Mouse (Mus musculus) neural tube, embryonic 11.5 days (tissue): ENCODE results near the gene Armcx5. TPM values are rescaled to one million over a fixed set of nuclear protein-coding genes. Genes with fewer than 3 reads are reported as not detected.

Experiments
- ATAC-seq: fragments of 200-750 bp; cut with Nextera tagmentation; 2 replicates; pipeline ENCODE4 v1.8.0; 2017; ENCODE audit warnings: moderate number of reproducible peaks, mild to moderate bottlenecking, moderate TSS enrichment, moderate library complexity; ENCODE audit not compliant: insufficient read depth, low FRiP score, low TSS enrichment
- DNase-seq: peaks from one replicate; pipeline ENCODE4 v3.0.0-alpha.2; 2015; ENCODE audit warnings: low spot score
- H3K27ac ChIP-seq: fragments of 300-500 bp; sonication (generic); 2 replicates; pipeline ENCODE4 v1.5.1; 2014; ENCODE audit warnings: low read depth, mild to moderate bottlenecking, low read length
- H3K27me3 ChIP-seq: fragments of 300-500 bp; sonication (generic); 2 replicates; pipeline ENCODE4 v1.6.1; 2014; ENCODE audit warnings: mild to moderate bottlenecking, low read length, mixed read lengths; ENCODE audit not compliant: control insufficient read depth, insufficient read depth
- H3K36me3 ChIP-seq: fragments of 300-500 bp; sonication (generic); 2 replicates; pipeline ENCODE4 v1.6.1; 2014; ENCODE audit warnings: mild to moderate bottlenecking, low read length, moderate library complexity, mixed read lengths; ENCODE audit not compliant: control insufficient read depth, insufficient read depth
- H3K4me1 ChIP-seq: fragments of 300-500 bp; sonication (generic); 2 replicates; pipeline ENCODE4 v1.6.1; 2014; ENCODE audit warnings: low read length, mixed read lengths; ENCODE audit not compliant: control insufficient read depth, insufficient read depth
- H3K4me2 ChIP-seq: fragments of 300-500 bp; sonication (generic); 2 replicates; pipeline ENCODE4 v1.6.1; 2014; ENCODE audit warnings: low read depth, mild to moderate bottlenecking, moderate library complexity
- H3K4me3 ChIP-seq: fragments of 300-500 bp; sonication (generic); 2 replicates; pipeline ENCODE4 v1.5.1; 2014; ENCODE audit warnings: low read depth, low read length
- H3K9ac ChIP-seq: fragments of 300-500 bp; sonication (generic); 2 replicates; pipeline ENCODE4 v1.6.1; 2014; ENCODE audit warnings: mild to moderate bottlenecking, low read length
- H3K9me3 ChIP-seq: fragments of 300-500 bp; sonication (generic); 2 replicates; pipeline ENCODE4 v1.6.1; 2016; ENCODE audit warnings: low read length; ENCODE audit not compliant: control insufficient read depth
- WGBS: fragments of 180-500 bp; shearing (Covaris S2); extraction: QIAGEN DNeasy Blood & Tissue Kit; methylation state at CpG from one replicate; pipeline ENCODE4 v1.1.7; 2014; 5-methylcytosine and 5-hydroxymethylcytosine counted together
- polyA plus RNA-seq: library from polyadenylated mRNA; unstranded; fragments of >200 nt; fragmentation: Nextera tagmentation; extraction: Ambion mirVana; gene quantifications from 2 replicates; pipeline ENCODE4 v1.2.1, GENCODE M21; 2014

Armcx5 gene
- polyA plus RNA-seq = 9.6 TPM in 2 replicates

GRCm38 (mm10) chrX:135742304-135743055 lies at the start of gene Armcx5, which contains the start of gene Gprasp1:
Gene Armcx5, plus strand, starts transcription at chrX:135742733.
Gene Gprasp1, plus strand, starts transcription at chrX:135742733.
- Histone ChIP-seq H3K4me1 (no peaks in the 10 kb centered on the region), H3K27ac (no peak within 1 kb of the TSS), H3K4me2 (peak within 1 kb of the TSS; percentile 38), H3K9me3 (no peaks in the 10 kb centered on the region), H3K9ac (peak within 1 kb of the TSS; percentile 57), H3K27me3 (no peaks in the 10 kb centered on the region), H3K36me3 (no peaks in the 10 kb centered on the region), H3K4me3 (peak within 1 kb of the TSS; percentile 51)
- WGBS = 19% methylated on average over 48 of the region's 48 CpGs
- DNase-seq (peak; percentile 86), ATAC-seq (peak; percentile 99)

DNA sequence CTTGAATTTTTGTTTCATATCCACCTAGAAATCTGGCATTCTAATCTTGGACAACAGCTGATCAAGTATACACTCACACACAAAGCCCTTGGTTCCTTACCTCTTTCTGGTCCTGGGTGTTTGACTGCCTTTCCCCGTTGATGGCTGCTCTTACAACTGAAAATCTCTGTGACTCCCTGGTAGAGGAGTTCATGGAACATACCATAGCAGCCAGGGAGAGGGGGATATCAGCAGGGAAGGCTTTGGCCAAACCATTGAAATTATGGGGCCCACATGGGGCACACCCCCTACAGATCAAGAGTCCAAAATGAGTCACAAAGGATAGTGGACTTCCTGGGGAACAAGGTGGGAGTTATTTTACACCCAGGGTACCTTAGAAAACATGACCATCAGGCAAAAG lies 48.9 kb upstream of the Armcx5 start, which contains the start of gene Tcp11x2:
TSS of gene Tcp11x2 (minus strand) at position 158 of the 400 bp plus-strand sequence.
- Histone ChIP-seq H3K4me2 (no peak within 1 kb of the TSS), H3K9ac (no peak within 1 kb of the TSS), H3K9me3 (no peaks in the 10 kb centered on the region), H3K4me3 (no peak within 1 kb of the TSS), H3K27me3 (no peaks in the 10 kb centered on the region), H3K36me3 (no peaks in the 10 kb centered on the region), H3K27ac (no peak within 1 kb of the TSS), H3K4me1 (no peaks in the 10 kb centered on the region)
- DNase-seq = no peak
- 74% methylated on average over 1 of the region's 1 CpGs for WGBS
- ATAC-seq = no peak

DNA sequence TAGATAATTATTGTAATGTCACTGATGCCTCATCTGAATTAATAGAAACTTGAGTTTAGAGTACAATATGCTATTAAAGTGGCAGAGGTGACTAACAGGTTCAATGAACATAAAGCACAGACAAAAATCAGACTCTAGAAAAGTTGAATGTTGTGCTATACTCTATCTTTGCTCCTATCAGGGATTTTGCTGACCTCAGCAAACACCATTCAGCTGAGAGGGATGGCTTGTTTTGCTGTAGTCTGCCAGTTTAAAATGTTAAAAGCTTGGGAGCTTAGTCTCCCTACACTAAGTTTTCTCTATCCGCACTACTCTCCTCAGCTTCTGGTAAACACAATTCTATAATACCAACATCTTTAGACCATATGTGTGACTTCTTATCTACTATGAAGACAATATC lies 39.4 kb upstream of the Armcx5 start:
- no peak for DNase-seq
- Histone ChIP-seq H3K27me3 (no peaks in the 10 kb centered on the region), H3K4me1 (no peaks in the 10 kb centered on the region), H3K9me3 (no peaks in the 10 kb centered on the region), H3K4me2 (no peak overlapping the region), H3K4me3 (no peak overlapping the region), H3K9ac (no peak overlapping the region), H3K27ac (no peak overlapping the region), H3K36me3 (no peaks in the 10 kb centered on the region)
- 81% methylated on average over 1 of the region's 1 CpGs for WGBS
- ATAC-seq = no peak

DNA sequence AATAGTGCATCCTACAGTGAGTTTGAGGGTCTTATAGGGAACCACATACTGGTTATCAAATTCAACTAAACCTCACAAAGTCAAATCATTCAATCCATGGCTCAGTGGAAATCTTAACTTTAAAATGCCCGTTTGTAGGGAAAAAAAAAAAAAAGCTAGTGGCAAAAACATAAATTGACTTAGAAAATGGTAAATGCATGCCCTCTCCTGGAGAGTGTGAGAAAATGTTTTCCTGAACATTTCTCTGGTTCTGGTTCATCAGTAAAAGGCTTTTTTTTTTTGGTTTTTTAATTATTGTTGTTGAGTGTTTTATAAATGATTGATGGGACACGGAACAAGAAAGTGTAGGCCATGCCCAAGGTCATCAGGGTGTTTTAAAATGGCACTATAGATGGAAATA lies 38.2 kb upstream of the Armcx5 start:
- no peaks in the 10 kb centered on the region for H3K4me1 ChIP-seq
- no peak overlapping the region for H3K9ac ChIP-seq
- H3K9me3 ChIP-seq = no peaks in the 10 kb centered on the region
- no peak overlapping the region for H3K27ac ChIP-seq
- ATAC-seq = no peak
- no peaks in the 10 kb centered on the region for H3K36me3 ChIP-seq
- 53% methylated on average over 2 of the region's 2 CpGs for WGBS
- H3K4me3 ChIP-seq = no peak overlapping the region
- no peaks in the 10 kb centered on the region for H3K27me3 ChIP-seq
- H3K4me2 ChIP-seq = no peak overlapping the region
- no peak for DNase-seq

- H3K36me3 ChIP-seq = no peaks in the 10 kb centered on the region
- H3K4me2 ChIP-seq = no peak overlapping the region
- no peak overlapping the region for H3K4me3 ChIP-seq
- ATAC-seq (no peak), DNase-seq (no peak)
- no peak overlapping the region for H3K9ac ChIP-seq
- H3K4me1 ChIP-seq = no peaks in the 10 kb centered on the region
- no peaks in the 10 kb centered on the region for H3K27me3 ChIP-seq
- H3K9me3 ChIP-seq = no peaks in the 10 kb centered on the region
- no peak overlapping the region for H3K27ac ChIP-seq
- WGBS = 93% methylated on average over 2 of the region's 2 CpGs
Measured at GRCm38 (mm10) chrX:135712845-135713244, 29.7 kb upstream of the Armcx5 start.

- H3K27ac ChIP-seq = no peak within 1 kb of the TSS
- WGBS = 87% methylated on average over 10 of the region's 10 CpGs
- no peak within 1 kb of the TSS for H3K4me3 ChIP-seq
- no peaks in the 10 kb centered on the region for H3K9me3 ChIP-seq
- no peaks in the 10 kb centered on the region for H3K27me3 ChIP-seq
- H3K9ac ChIP-seq = no peak within 1 kb of the TSS
- no peaks in the 10 kb centered on the region for H3K4me1 ChIP-seq
- no peak within 1 kb of the TSS for H3K4me2 ChIP-seq
- no peak for ATAC-seq
- H3K36me3 ChIP-seq = no peaks in the 10 kb centered on the region
- DNase-seq = no peak
Measured at GRCm38 (mm10) chrX:135725161-135725560, 17.4 kb upstream of the Armcx5 start, which contains the start of gene Tmsb15a. Gene Tmsb15a, minus strand, starts transcription at chrX:135725261.

DNA sequence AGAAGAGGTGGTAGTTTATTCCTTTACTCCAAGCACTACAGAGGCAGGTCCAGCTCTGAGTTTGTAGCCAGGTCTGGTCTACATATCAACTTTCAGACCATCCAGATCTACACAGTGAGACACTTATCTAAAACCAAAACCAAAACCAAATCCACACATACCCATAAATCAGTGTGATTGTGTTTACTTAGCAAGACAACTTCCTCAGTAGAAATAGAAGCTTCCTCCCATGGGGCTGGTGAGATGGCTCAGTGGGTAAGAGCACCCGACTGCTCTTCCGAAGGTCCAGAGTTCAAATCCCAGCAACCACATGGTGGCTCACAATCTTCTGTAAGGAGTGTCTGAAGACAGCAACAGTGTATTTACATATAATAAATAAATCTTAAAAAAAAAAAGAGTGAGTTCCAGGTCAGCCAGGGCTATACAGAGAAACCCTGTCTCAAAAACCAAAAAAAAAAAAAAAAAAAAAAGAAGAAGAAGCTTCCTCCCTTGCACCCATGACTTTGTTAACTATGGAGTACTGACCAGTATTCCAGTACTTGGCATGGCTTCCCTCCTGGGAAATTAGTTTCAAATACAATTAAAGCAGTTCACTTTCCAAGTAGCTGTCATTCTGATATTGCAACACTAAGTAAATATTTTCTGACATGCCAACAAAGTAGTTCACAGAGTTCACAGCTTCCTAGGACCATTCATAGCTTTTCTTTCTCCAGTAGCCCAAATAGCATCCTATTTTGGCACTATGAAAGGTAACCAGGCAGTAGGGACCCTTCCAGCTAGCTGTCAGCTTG lies 3.6 kb upstream of the Armcx5 start:
- no peak overlapping the region for H3K27ac ChIP-seq
- no peak overlapping the region for H3K4me3 ChIP-seq
- no peak overlapping the region for H3K9ac ChIP-seq
- ATAC-seq (no peak), DNase-seq (no peak)
- no peaks in the 10 kb centered on the region for H3K4me1 ChIP-seq
- no peaks in the 10 kb centered on the region for H3K27me3 ChIP-seq
- H3K9me3 ChIP-seq = no peaks in the 10 kb centered on the region
- no peak overlapping the region for H3K4me2 ChIP-seq
- H3K36me3 ChIP-seq = no peaks in the 10 kb centered on the region
- WGBS = 100% methylated on average over 2 of the region's 2 CpGs

DNA sequence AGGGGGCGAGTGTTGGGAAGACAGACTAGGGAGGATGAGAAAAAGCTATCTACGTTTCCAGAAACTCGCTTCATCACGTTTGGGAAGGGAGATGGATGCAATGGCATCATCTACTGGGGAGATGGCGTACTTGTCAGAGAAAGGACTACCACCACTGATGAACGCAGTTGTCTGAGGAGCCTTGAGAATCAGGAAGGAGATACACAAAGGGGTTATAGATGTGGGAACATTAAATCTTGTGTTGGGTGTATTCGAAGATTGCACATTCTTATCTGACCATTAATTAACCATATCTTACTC lies 473 bp downstream of the Armcx5 start:
- Histone ChIP-seq H3K9ac (peak overlapping the region; percentile 57), H3K36me3 (no peaks in the 10 kb centered on the region), H3K27me3 (no peaks in the 10 kb centered on the region), H3K4me1 (no peaks in the 10 kb centered on the region), H3K9me3 (no peaks in the 10 kb centered on the region), H3K4me2 (peak overlapping the region; percentile 34), H3K27ac (no peak overlapping the region), H3K4me3 (peak overlapping the region; percentile 51)
- ATAC-seq (no peak), DNase-seq (no peak)
- 16% methylated on average over 7 of the region's 7 CpGs for WGBS
